Mouse (Mus musculus): ENCODE data around the gene Olfr845. TPM values are rescaled to one million over a fixed set of nuclear protein-coding genes. Genes with fewer than 3 reads are reported as not detected.

Olfr845 gene
- not detected in 3 replicates for total RNA-seq (2017)

- no peak for ATAC-seq (replicated peaks; ENCODE audit: insufficient number of reproducible peaks, low FRiP score, low TSS enrichment, poor library complexity, severe bottlenecking)
Measured at GRCm38 (mm10) chr9:19336157-19336556, at the start of gene Olfr845. Gene Olfr845, plus strand, starts transcription at chr9:19336457.

DNA sequence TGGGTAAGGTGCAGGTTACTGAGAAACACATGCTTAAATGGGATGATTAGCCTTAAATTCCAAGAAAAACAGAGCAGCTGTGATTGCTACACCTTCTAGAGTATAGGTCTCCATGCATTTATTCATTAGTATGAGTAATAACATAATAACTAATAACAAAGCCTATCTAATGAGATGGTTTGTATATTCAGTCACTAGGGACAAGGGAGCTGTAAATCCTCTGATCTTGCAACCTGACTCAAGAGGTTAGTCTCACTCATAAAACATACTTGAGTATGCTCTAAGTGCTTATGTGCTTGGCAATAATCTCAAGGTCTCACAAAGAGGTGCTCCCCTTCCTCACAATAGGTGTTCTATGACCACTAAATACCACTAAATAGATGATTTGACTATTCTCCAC is 20.2 kb upstream of the Olfr845 start, which contains the start of gene Olfr844:
Gene Olfr844 (plus strand): TSS at position 301 of the 400 bp plus-strand sequence.
- ATAC-seq (replicated peaks; ENCODE audit: insufficient number of reproducible peaks, low FRiP score, low TSS enrichment, poor library complexity, severe bottlenecking) = no peak

DNA sequence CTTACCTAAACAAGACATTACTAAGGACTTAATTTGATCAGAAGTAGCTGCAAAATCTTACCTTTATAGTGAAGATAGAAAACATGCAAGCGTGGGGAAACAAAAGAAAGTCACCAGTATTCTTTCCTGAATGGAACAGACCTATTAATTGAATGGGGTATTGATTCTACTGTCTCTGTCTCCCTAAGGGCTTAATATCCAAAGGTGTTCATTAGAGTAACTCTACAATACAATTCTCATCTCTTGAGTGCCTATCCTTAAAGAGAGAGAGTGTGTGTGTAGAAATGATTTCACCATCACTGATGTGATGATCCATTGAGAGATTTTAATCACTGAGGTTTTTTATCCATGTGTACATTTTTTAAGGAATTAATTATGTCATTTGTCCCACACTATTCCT is 27.6 kb downstream of the Olfr845 start, which contains the start of gene Olfr846:
Gene Olfr846 (minus strand): TSS at position 101 of the 400 bp plus-strand sequence.
- no peak for ATAC-seq (replicated peaks; ENCODE audit: insufficient number of reproducible peaks, low FRiP score, low TSS enrichment, poor library complexity, severe bottlenecking)

DNA sequence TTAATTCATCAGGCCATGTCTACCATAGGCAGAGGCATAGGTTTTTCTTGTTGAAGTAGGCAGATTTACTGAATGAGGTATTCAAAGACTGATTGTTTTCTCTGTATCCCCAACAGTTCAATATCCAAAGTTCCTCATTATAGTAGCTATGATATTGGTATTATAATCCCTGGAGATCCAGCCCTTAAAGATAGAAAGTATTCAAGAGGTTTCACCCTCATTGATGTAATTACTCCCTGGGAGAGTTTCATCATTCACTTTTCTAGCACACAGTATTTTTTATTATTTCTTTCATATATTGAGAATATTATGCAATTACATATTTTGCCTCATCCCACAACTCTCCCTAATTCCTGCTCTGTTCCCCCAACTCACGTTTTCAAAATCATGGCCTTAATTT is 42.3 kb downstream of the Olfr845 start, which contains the start of gene Olfr847:
Gene Olfr847 (minus strand): TSS at position 101 of the 400 bp plus-strand sequence.
- no peak for ATAC-seq (replicated peaks; ENCODE audit: insufficient number of reproducible peaks, low FRiP score, low TSS enrichment, poor library complexity, severe bottlenecking)

Other genes starting within 250 kb of the Olfr845 start
- not detected in 3 replicates for gene Olfr836, start 216.1 kb upstream of the Olfr845 start, total RNA-seq (2017)
- not detected in 3 replicates for gene Olfr837, start 200.1 kb upstream of the Olfr845 start, total RNA-seq (2017)
- gene Olfr839-ps1, start 159.1 kb upstream of the Olfr845 start, total RNA-seq (2017) = not detected in 3 replicates
- gene Olfr843, start 84.5 kb upstream of the Olfr845 start, total RNA-seq (2017) = not detected in 3 replicates
- gene Olfr844, start 20.1 kb upstream of the Olfr845 start, total RNA-seq (2017) = not detected in 3 replicates
- not detected in 3 replicates for gene Olfr846, start 27.5 kb downstream of the Olfr845 start, total RNA-seq (2017)
- gene Olfr847, start 42.2 kb downstream of the Olfr845 start, total RNA-seq (2017) = not detected in 3 replicates
- not detected in 3 replicates for gene Olfr849, start 103.8 kb downstream of the Olfr845 start, total RNA-seq (2017)
- not detected in 3 replicates for gene Olfr850, start 141.8 kb downstream of the Olfr845 start, total RNA-seq (2017)
- gene Olfr851, start 156.8 kb downstream of the Olfr845 start, total RNA-seq (2017) = not detected in 3 replicates
- gene Olfr853, start 204.6 kb downstream of the Olfr845 start, total RNA-seq (2017) = not detected in 3 replicates
- not detected in 3 replicates for gene Olfr854, start 230.9 kb downstream of the Olfr845 start, total RNA-seq (2017)
- not detected in 3 replicates for gene Olfr855, start 246.2 kb downstream of the Olfr845 start, total RNA-seq (2017)

All from monocyte, adult 5-6 weeks (primary cell).